Mouse (Mus musculus) neural tube, embryonic 13.5 days (tissue): ENCODE data around the gene Adh6a. TPM values are rescaled to one million over a fixed set of nuclear protein-coding genes. Genes with fewer than 3 reads are reported as not detected.

ENCODE experiments used
- ATAC-seq: fragments of 200-750 bp; cut with Nextera tagmentation; 2 replicates; pipeline ENCODE4 v1.8.0; 2017; ENCODE audit warnings: low read depth, mild to moderate bottlenecking, moderate TSS enrichment, moderate library complexity
- H3K27ac ChIP-seq: fragments of 300-500 bp; sonication (generic); replicated peaks from 2 replicates; pipeline ENCODE4 v1.5.1; 2015; ENCODE audit warnings: moderate library complexity, mild to moderate bottlenecking, inconsistent platforms
- H3K27me3 ChIP-seq: fragments of 300-500 bp; sonication (generic); 2 replicates; pipeline ENCODE4 v1.6.1; 2015; ENCODE audit warnings: mild to moderate bottlenecking, inconsistent platforms
- H3K36me3 ChIP-seq: fragments of 300-500 bp; sonication (generic); 2 replicates; pipeline ENCODE4 v1.6.1; 2015; ENCODE audit warnings: mild to moderate bottlenecking, inconsistent platforms
- H3K4me1 ChIP-seq: fragments of 300-500 bp; sonication (generic); replicated peaks from 2 replicates; pipeline ENCODE4 v1.6.1; 2015; ENCODE audit warnings: inconsistent platforms
- H3K4me2 ChIP-seq: fragments of 300-500 bp; sonication (generic); 2 replicates; pipeline ENCODE4 v1.6.1; 2015; ENCODE audit warnings: inconsistent platforms, mild to moderate bottlenecking, moderate library complexity
- H3K4me3 ChIP-seq: fragments of 300-500 bp; sonication (generic); 2 replicates; pipeline ENCODE4 v1.5.1; 2015; ENCODE audit warnings: mild to moderate bottlenecking, inconsistent platforms
- H3K9ac ChIP-seq: fragments of 300-500 bp; sonication (generic); 2 replicates; pipeline ENCODE4 v1.6.1; 2015; ENCODE audit warnings: moderate library complexity, mild to moderate bottlenecking, inconsistent platforms
- H3K9me3 ChIP-seq: fragments of 300-500 bp; sonication (generic); 2 replicates; pipeline ENCODE4 v1.6.1; 2016; ENCODE audit warnings: inconsistent platforms
- WGBS: fragments of 180-500 bp; shearing (Covaris S2); methylation state at CpG from one replicate; pipeline ENCODE4 v1.1.7; 2015; 5-methylcytosine and 5-hydroxymethylcytosine counted together
- polyA plus RNA-seq: library from polyadenylated mRNA; unstranded; fragments of >200 nt; fragmentation: Nextera tagmentation; extraction: Ambion mirVana; gene quantifications from 2 replicates; pipeline ENCODE4 v1.2.1, GENCODE M21; 2015

Adh6a gene
- polyA plus RNA-seq, 1 experiment from 2014 or later: 0.14 TPM

GRCm38 (mm10) chr3:138300130-138300529, 13.0 kb upstream of the Adh6a start:
- Histone ChIP-seq H3K27ac (no peak overlapping the region), H3K9ac (no peak overlapping the region), H3K4me3 (no peak overlapping the region), H3K36me3 (no peaks in the 10 kb centered on the region), H3K27me3 (no peaks in the 10 kb centered on the region), H3K9me3 (peaks cover 18% of the 10 kb centered on the region), H3K4me1 (peaks cover 16% of the 10 kb centered on the region), H3K4me2 (no peak overlapping the region)
- ATAC-seq: no peak
- 95% methylated on average over 9 of the region's 9 CpGs for whole genome bisulfite sequencing

GRCm38 (mm10) chr3:138302676-138303075, 10.4 kb upstream of the Adh6a start:
- 31% methylated on average over 4 of the region's 4 CpGs for WGBS
- H3K36me3 ChIP-seq: no peaks in the 10 kb centered on the region

GRCm38 (mm10) chr3:138303771-138304488, 9.2 kb upstream of the Adh6a start:
- Histone ChIP-seq H3K9ac (no peak overlapping the region), H3K4me1 (peaks cover 16% of the 10 kb centered on the region), H3K4me3 (no peak overlapping the region), H3K27me3 (no peaks in the 10 kb centered on the region), H3K4me2 (no peak overlapping the region), H3K27ac (no peak overlapping the region), H3K9me3 (0 out of 2 replicates have a peak, but pooled peaks cover 2% of the 10 kb centered on the region), H3K36me3 (no peaks in the 10 kb centered on the region)
- ATAC-seq: peak; percentile 36; the same call in 1 of the 2 replicates
- 70% methylated on average over 6 of the region's 6 CpGs for WGBS

More at GRCm38 (mm10) chr3:138302676-138303075, 10.4 kb upstream of the Adh6a start:
- Histone ChIP-seq H3K4me2 (no peak overlapping the region), H3K4me3 (no peak overlapping the region), H3K4me1 (peaks cover 16% of the 10 kb centered on the region), H3K27ac (no peak overlapping the region), H3K27me3 (no peaks in the 10 kb centered on the region), H3K9ac (no peak overlapping the region), H3K9me3 (peaks cover 14% of the 10 kb centered on the region)
- no peak for ATAC-seq

- Histone ChIP-seq H3K9ac (no peak overlapping the region), H3K27me3 (no peaks in the 10 kb centered on the region), H3K4me1 (peaks cover 16% of the 10 kb centered on the region), H3K4me2 (no peak overlapping the region), H3K36me3 (no peaks in the 10 kb centered on the region), H3K27ac (no peak overlapping the region), H3K4me3 (no peak overlapping the region), H3K9me3 (no peaks in the 10 kb centered on the region)
- no peak for ATAC-seq
- 43% methylated on average over 4 of the region's 4 CpGs for WGBS
Observed at GRCm38 (mm10) chr3:138304489-138304871, 8.6 kb upstream of the Adh6a start.

- H3K27me3 ChIP-seq: no peaks in the 10 kb centered on the region
- WGBS: 68% methylated on average over 10 of the region's 10 CpGs
- no peaks in the 10 kb centered on the region for H3K9me3 ChIP-seq
- H3K27ac ChIP-seq: no peak overlapping the region
- H3K4me3 ChIP-seq: no peak overlapping the region
- H3K9ac ChIP-seq: no peak overlapping the region
- no peak for ATAC-seq
- peaks cover 16% of the 10 kb centered on the region for H3K4me1 ChIP-seq
- H3K36me3 ChIP-seq: no peaks in the 10 kb centered on the region
- H3K4me2 ChIP-seq: no peak overlapping the region
Observed at GRCm38 (mm10) chr3:138305486-138306289, 7.4 kb upstream of the Adh6a start.

- 59% methylated on average over 8 of the region's 8 CpGs for WGBS
- Histone ChIP-seq H3K27ac (no peak overlapping the region), H3K4me2 (no peak overlapping the region), H3K4me3 (no peak overlapping the region), H3K27me3 (no peaks in the 10 kb centered on the region), H3K36me3 (no peaks in the 10 kb centered on the region), H3K9me3 (no peaks in the 10 kb centered on the region), H3K9ac (no peak overlapping the region), H3K4me1 (peaks cover 16% of the 10 kb centered on the region)
- ATAC-seq: no peak
Observed at GRCm38 (mm10) chr3:138306290-138306683, 6.8 kb upstream of the Adh6a start.

GRCm38 (mm10) chr3:138309910-138310309, 3.2 kb upstream of the Adh6a start:
- no peak overlapping the region for H3K4me2 ChIP-seq
- no peak overlapping the region for H3K9ac ChIP-seq
- no peaks in the 10 kb centered on the region for H3K4me1 ChIP-seq
- H3K4me3 ChIP-seq: no peak overlapping the region
- WGBS: 91% methylated on average over 8 of the region's 8 CpGs
- H3K36me3 ChIP-seq: no peaks in the 10 kb centered on the region
- no peak for ATAC-seq
- no peak overlapping the region for H3K27ac ChIP-seq
- no peaks in the 10 kb centered on the region for H3K9me3 ChIP-seq
- H3K27me3 ChIP-seq: no peaks in the 10 kb centered on the region

GRCm38 (mm10) chr3:138311015-138311414, 2.1 kb upstream of the Adh6a start:
- no peak overlapping the region for H3K27ac ChIP-seq
- no peak overlapping the region for H3K9ac ChIP-seq
- H3K9me3 ChIP-seq: no peaks in the 10 kb centered on the region
- H3K27me3 ChIP-seq: no peaks in the 10 kb centered on the region
- 87% methylated on average over 6 of the region's 6 CpGs for WGBS
- no peak for ATAC-seq
- no peak overlapping the region for H3K4me2 ChIP-seq
- H3K4me1 ChIP-seq: no peaks in the 10 kb centered on the region
- H3K36me3 ChIP-seq: no peaks in the 10 kb centered on the region
- no peak overlapping the region for H3K4me3 ChIP-seq

GRCm38 (mm10) chr3:138316908-138317472, 3.9 kb downstream of the Adh6a start:
- no peak overlapping the region for H3K4me3 ChIP-seq
- H3K9me3 ChIP-seq: no peaks in the 10 kb centered on the region
- no peaks in the 10 kb centered on the region for H3K27me3 ChIP-seq
- no peaks in the 10 kb centered on the region for H3K4me1 ChIP-seq
- no peaks in the 10 kb centered on the region for H3K36me3 ChIP-seq
- no peak overlapping the region for H3K9ac ChIP-seq
- WGBS: 85% methylated on average over 2 of the region's 2 CpGs
- no peak overlapping the region for H3K4me2 ChIP-seq
- H3K27ac ChIP-seq: no peak overlapping the region
- ATAC-seq: no peak

- Histone ChIP-seq H3K4me3 (no peak overlapping the region), H3K27me3 (no peaks in the 10 kb centered on the region), H3K27ac (no peak overlapping the region), H3K9ac (no peak overlapping the region), H3K36me3 (no peaks in the 10 kb centered on the region), H3K4me2 (no peak overlapping the region), H3K9me3 (0 out of 2 replicates have a peak, but pooled peaks cover 6% of the 10 kb centered on the region), H3K4me1 (no peaks in the 10 kb centered on the region)
- ATAC-seq: no peak
- WGBS: 79% methylated on average over 17 of the region's 17 CpGs
Observed at GRCm38 (mm10) chr3:138325001-138325400, 11.9 kb downstream of the Adh6a start.

GRCm38 (mm10) chr3:138325466-138325865, 12.4 kb downstream of the Adh6a start:
- 93% methylated on average over 6 of the region's 6 CpGs for WGBS
- Histone ChIP-seq H3K36me3 (no peaks in the 10 kb centered on the region), H3K4me1 (no peaks in the 10 kb centered on the region), H3K4me3 (no peak overlapping the region), H3K4me2 (no peak overlapping the region), H3K9ac (no peak overlapping the region), H3K9me3 (0 out of 2 replicates have a peak, but pooled peaks cover 6% of the 10 kb centered on the region), H3K27me3 (no peaks in the 10 kb centered on the region), H3K27ac (no peak overlapping the region)
- no peak for ATAC-seq

- 90% methylated on average over 8 of the region's 8 CpGs for WGBS
- Histone ChIP-seq H3K27me3 (no peaks in the 10 kb centered on the region), H3K9ac (no peak overlapping the region), H3K4me3 (no peak overlapping the region), H3K36me3 (no peaks in the 10 kb centered on the region), H3K9me3 (no peaks in the 10 kb centered on the region), H3K4me1 (no peaks in the 10 kb centered on the region), H3K4me2 (no peak overlapping the region), H3K27ac (no peak overlapping the region)
- no peak for ATAC-seq
Observed at GRCm38 (mm10) chr3:138333910-138334309, 20.8 kb downstream of the Adh6a start.
